Mouse (Mus musculus) WW6 (cell line): ENCODE results near the gene Sptbn4.

Source experiments
- DNase-seq: peaks from one replicate; pipeline ENCODE4 v3.0.0-alpha.2; 2013; ENCODE audit warnings: low read depth, low spot score

The Sptbn4 gene

GRCm38 (mm10) chr7:27433349-27433748, 14.1 kb downstream of the Sptbn4 start:
- peak; percentile 64 for DNase-seq

DNA sequence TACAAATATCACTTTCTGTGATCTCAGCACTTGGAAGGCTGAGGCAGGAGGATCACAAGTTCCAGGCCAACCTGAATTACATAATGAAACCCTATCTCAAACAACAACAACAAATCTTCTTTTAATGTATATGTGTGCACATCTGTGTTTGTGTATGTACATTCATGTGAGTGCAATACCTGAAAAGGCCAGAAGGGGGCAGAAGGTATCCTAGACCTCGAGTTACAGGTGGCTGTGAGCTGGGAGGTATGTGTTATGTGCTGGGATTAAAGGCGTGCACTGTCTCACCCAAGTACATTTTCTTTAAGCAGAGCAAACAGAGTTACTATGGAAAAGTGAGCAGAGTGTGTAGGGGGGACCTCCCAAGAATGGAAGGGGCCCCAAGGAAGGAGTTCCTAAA, 18.4 kb downstream of the Sptbn4 start:
- no peak for DNase-seq

DNA sequence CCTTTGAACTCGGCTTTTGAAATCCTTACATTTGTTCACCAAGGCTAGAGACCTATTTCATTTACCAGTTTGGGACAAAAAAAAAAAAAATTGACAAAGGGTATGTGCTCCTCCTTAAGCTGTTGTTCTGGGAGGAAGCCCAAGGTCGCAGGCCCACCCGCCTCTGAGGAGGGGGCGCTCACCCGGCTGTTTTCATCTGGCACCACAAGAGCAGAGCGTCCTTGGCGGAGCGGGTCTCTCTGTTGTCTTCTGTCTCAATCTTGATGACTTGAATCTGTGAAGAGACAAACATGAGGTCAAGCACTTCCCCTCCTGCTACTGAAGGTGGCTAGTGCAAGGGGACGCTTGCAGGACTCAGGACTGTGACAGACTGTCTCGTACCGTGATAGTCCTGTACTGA, 19.5 kb downstream of the Sptbn4 start:
- no peak for DNase-seq

DNA sequence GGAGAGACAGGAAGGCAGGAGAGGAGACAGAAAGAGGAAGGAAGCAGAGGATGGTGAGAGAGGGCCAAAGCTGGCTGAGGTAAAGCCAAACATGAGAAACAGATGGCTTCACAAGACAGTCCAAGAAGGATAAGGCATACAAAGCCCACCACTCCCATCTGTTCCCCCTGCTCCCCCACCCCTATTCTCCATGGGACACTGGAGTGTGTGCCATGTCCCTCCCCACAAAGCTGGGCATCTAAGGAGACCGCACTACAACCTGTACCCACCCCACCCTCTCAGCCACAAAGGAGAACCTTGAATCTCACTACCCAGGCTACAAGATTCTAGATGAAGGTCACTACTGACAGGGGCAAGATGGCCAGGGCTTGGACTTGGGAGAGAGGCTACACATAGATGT, 20.1 kb downstream of the Sptbn4 start:
- DNase-seq: no peak

- no peak for DNase-seq
These were observed 23.7 kb downstream of the Sptbn4 start for GRCm38 (mm10) chr7:27423556-27424326.

GRCm38 (mm10) chr7:27419101-27419500, 28.4 kb downstream of the Sptbn4 start:
- DNase-seq: no peak

DNA sequence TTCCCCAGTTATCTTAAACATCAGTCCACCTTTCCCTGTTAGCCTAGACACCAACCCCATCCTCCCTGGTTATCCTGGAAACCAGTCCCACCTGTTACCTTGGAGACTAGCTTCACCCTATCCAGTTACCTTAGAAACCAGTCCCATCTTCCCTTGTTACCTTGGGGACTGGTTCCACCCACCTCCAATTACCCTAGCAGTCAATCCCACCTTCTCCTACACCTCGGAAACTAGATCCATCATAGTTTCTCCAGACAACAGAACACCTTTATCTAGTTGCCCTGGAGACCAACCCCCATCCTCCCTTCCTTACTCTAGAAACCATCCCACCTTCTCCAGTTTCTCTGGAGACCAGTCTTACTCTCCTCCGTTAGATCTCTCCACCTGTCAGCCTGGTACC, 30.3 kb downstream of the Sptbn4 start:
- DNase-seq: no peak

- DNase-seq: peak; percentile 59
These were observed 38.9 kb downstream of the Sptbn4 start for GRCm38 (mm10) chr7:27408379-27409176.

- no peak for DNase-seq
These were observed 39.7 kb downstream of the Sptbn4 start for GRCm38 (mm10) chr7:27407816-27408215.

GRCm38 (mm10) chr7:27406481-27406880, 41.0 kb downstream of the Sptbn4 start:
- no peak for DNase-seq

DNA sequence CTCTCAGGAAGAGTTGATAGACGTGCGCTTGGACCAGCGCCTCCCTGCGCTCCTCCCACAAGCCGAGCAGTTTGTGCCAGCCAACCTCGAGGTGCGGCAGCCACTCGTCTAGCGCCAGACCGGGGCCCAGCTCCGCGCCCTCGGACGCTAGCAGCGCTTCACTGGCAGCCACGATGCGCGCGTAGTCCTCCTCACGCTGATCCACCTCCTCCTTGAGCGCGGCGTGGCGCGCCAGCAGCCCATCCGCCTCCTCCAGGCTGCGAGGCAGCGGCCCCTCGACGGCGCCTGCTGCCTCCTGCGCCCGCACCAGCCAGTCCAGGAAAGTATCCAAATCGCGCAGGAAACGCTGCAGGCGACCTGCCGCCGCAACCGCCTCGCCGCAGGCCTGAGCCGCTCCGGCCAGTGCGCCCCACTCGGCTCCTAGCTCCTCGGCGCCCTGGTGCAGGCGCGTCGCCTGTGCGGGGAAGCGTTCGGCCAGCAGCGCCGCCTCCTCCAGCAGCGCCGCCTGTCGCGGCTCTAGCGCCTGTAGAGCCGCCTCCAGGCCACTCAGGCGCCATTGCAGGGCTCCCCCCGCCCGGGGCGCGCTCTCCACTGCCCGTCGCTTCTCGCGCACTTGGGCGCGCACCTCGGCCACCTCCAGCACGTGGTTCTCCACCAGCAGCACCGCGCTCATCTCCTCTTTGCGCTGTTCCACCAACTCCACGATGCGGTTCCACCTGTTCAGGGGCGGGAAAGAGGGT, 43.1 kb downstream of the Sptbn4 start:
- DNase-seq: no peak

GRCm38 (mm10) chr7:27402675-27403074, 44.8 kb downstream of the Sptbn4 start:
- DNase-seq: peak; percentile 74

DNA sequence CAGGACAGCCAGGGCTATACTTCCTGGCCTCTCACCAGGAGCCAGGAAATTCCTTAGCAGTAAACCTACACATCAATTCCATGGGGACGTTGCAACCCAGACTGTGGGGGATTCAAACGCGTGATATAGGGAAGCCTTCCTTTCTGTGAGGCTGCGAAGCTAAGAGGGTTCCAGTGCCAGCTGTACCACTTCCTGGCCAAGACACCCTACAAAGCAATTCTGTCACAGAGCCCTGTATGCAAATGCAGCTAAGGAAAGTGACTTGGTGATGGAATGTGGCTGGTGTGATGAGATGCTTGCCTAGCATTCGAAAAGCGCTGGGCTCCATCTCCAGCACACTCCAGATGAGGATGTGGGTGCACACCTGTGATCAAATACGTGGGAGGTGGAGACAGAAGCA, 46.9 kb downstream of the Sptbn4 start:
- DNase-seq: no peak

GRCm38 (mm10) chr7:27397048-27397949, 50.2 kb downstream of the Sptbn4 start:
- peak; percentile 93 for DNase-seq

DNA sequence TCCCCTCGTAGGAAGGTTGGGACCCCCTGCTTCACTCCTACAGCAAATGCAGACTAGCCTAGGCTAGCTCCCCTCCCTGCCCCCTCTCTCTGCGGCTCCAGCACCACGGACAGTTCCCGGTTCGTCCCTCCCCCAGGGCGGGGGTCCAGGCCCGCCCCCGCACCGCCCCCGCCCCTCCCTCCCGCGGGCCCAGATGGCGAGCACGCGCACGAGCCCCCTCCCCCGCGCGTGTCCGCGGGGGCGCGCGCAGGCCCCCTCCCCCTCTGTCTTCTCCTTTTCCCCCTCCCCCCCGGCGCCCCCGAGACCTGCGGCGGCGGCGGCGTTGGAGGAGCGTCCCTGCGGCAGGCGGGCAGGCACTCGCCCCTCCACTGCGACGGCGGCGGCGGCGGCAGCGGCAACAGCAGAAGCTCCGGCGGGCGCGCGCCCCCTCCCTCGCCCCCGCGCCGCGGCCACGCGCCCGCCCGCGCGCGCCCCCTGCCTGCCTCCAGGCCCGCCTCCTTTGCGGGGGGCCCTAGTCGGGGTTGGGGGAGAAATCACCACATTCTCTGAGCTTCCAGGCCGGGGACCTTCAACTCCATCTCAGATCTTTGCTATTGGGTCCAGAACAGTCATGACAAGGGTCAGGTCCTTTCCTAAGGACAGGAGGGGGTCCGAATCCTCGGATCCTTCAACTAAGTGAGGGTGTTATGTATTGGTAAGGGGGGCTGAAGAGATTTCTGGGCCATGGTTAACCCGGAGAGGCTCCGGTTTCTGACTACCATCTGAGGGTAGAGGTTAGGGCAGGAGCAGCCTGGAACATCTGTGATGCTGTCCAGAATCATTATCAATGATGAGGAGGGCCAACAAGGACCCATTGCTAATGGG, 51.1 kb downstream of the Sptbn4 start:
- DNase-seq: no peak

GRCm38 (mm10) chr7:27395521-27396183, 51.8 kb downstream of the Sptbn4 start:
- DNase-seq: no peak

DNA sequence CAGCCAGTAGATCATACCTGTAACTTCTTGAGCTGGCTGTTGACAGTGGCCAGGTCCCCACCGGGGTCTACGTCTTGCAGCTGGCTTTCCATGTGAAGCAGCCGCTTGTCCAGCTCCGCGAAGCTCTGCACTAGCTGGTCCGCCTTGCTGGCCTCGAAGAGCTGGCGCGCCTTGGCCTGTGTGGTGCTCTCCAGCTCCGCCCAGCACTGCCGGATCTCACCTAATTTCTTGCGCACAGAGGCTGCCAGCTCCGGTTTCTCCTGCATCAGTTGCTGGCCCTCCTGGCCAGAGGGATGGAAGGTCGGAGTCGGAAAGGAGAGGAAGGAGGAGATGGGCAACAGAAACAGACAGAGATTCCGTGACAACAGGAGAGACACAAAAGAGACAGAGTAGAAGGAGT, 56.1 kb downstream of the Sptbn4 start:
- DNase-seq: no peak

DNA sequence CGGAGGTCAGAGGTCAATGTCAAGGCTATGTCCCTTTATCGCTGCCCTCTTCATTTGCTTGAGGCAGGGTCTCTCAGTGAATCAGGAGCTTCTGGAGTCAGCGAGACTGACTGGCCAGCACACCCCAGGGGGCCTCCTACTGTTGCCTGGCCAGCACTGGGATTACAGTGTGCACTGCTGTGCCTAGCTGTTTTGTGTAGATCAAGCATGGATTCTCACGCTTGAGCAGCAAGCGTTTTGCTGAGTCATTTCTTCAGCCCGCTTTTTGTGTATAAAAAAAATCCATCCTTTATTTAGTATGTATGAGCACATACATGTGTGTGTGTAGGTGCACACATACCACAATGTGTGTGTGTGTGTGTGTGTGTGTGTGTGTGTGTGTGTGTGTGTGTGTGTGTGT, 58.3 kb downstream of the Sptbn4 start:
- no peak for DNase-seq

GRCm38 (mm10) chr7:27384731-27385130, 62.8 kb downstream of the Sptbn4 start:
- no peak for DNase-seq

- no peak for DNase-seq
These were observed 63.4 kb downstream of the Sptbn4 start for GRCm38 (mm10) chr7:27384134-27384533.
